9 mouse cellular contexts compared by ENCODE assay signal in genomic region chr3:95450408-95450807, GRCm38 (mm10). TPM values are rescaled to one million over a fixed set of nuclear protein-coding genes. Genes with fewer than 3 reads are reported as not detected.
DNase-seq lines count a peak whose midpoint lies in the region; ATAC-seq and TF ChIP-seq lines count a peak whose summit lies in the region.
"Had no signal": no experiment of that assay in that cellular context is flagged by ENCODE, and none has a peak within 500 bp of the region (broad histone marks: within the 10 kb centered on the region; RNA-seq: fewer than 3 reads in every experiment).

No protein-coding gene starts in this region.

- H3K4me1 ChIP-seq in liver, embryonic 11.5 days (replicated peaks; ENCODE audit: control insufficient read depth, insufficient read depth, low read length): no peaks in the 10 kb centered on the region
- peaks cover 2% of the 10 kb centered on the region; the same call in 1 of the 2 replicates for H3K4me1 ChIP-seq in cortical plate, adult 2 months (ENCODE audit: control insufficient read depth, insufficient read depth, low read length)
- 0 out of 2 replicates have a peak, but pooled peaks cover 1% of the 10 kb centered on the region for H3K4me1 ChIP-seq in kidney, embryonic 15.5 days
- no peaks in the 10 kb centered on the region for H3K4me1 ChIP-seq in lung, embryonic 14.5 days (ENCODE audit: insufficient read depth)

- H3K27me3 ChIP-seq in liver, embryonic 11.5 days (replicated peaks; ENCODE audit: control insufficient read depth, insufficient read depth, low read length): no peaks in the 10 kb centered on the region
- H3K27me3 ChIP-seq in kidney, embryonic 15.5 days: no peaks in the 10 kb centered on the region
- H3K27me3 ChIP-seq in lung, embryonic 14.5 days (ENCODE audit: insufficient read depth, low read length): no peaks in the 10 kb centered on the region
- H3K27me3 ChIP-seq: heart, embryonic 15.5 days had no signal

- ATAC-seq in liver, embryonic 11.5 days (replicated peaks; ENCODE audit: low FRiP score): no peak
- ATAC-seq in kidney, embryonic 15.5 days (replicated peaks; ENCODE audit: low FRiP score): 0 out of 2 replicates have a peak, but pooled peaks have one; percentile 33
- ATAC-seq in lung, embryonic 14.5 days (ENCODE audit: insufficient read depth): no peak

- no peak overlapping the region for H3K9ac ChIP-seq in liver, embryonic 11.5 days (ENCODE audit: low read depth, low read length)
- H3K9ac ChIP-seq in kidney, embryonic 15.5 days: no peak overlapping the region
- no peak overlapping the region for H3K9ac ChIP-seq in lung, embryonic 14.5 days
- H3K9ac ChIP-seq: heart, embryonic 15.5 days had no signal

- peaks cover 9% of the 10 kb centered on the region for H3K36me3 ChIP-seq in liver, embryonic 11.5 days (ENCODE audit: control insufficient read depth, insufficient read depth, low read length)
- H3K36me3 ChIP-seq in kidney, embryonic 15.5 days: peaks cover 63% of the 10 kb centered on the region
- H3K36me3 ChIP-seq in lung, embryonic 14.5 days (ENCODE audit: insufficient read depth): peaks cover 46% of the 10 kb centered on the region

- no peak overlapping the region for H3K27ac ChIP-seq in liver, embryonic 11.5 days (ENCODE audit: low read depth, low read length)
- no peak overlapping the region for H3K27ac ChIP-seq in cortical plate, adult 2 months (ENCODE audit: insufficient read depth, low read length)
- H3K27ac ChIP-seq in kidney, embryonic 15.5 days: no peak overlapping the region
- no peak overlapping the region for H3K27ac ChIP-seq in lung, embryonic 14.5 days (ENCODE audit: low read depth)
- H3K27ac ChIP-seq: heart, embryonic 15.5 days had no signal

- H3K9me3 ChIP-seq in liver, embryonic 11.5 days (ENCODE audit: control insufficient read depth, low read length): no peaks in the 10 kb centered on the region
- H3K9me3 ChIP-seq in kidney, embryonic 15.5 days (replicated peaks): no peaks in the 10 kb centered on the region
- H3K9me3 ChIP-seq in lung, embryonic 14.5 days (ENCODE audit: low read depth, low read length): no peaks in the 10 kb centered on the region
- H3K9me3 ChIP-seq: heart, embryonic 15.5 days had no signal

- TF ChIP-seq POLR2A in cortical plate, adult 2 months (IDR thresholded peaks at IDR 0.05; ENCODE audit: extremely low read depth, insufficient read depth, low read length): no peak

- DNase-seq in liver: peak; percentile 48
- DNase-seq in liver, embryonic 11.5 days (ENCODE audit: low spot score): no peak
- peak; percentile 64 for DNase-seq in R1 (ENCODE audit: low read depth, low spot score)
- DNase-seq in lung, embryonic 14.5 days: peak; percentile 78
- peak; percentile 22 for DNase-seq in right cerebral cortex, postnatal 14 days

- H3K4me2 ChIP-seq in liver, embryonic 11.5 days: no peak overlapping the region
- no peak overlapping the region for H3K4me2 ChIP-seq in kidney, embryonic 15.5 days
- H3K4me2 ChIP-seq in lung, embryonic 14.5 days: no peak overlapping the region
- H3K4me2 ChIP-seq: heart, embryonic 15.5 days had no signal

- TF ChIP-seq CTCF in cortical plate, adult 2 months (IDR thresholded peaks at IDR 0.05; ENCODE audit: extremely low read depth, insufficient read depth, low read length): peak; percentile 70
- TF ChIP-seq CTCF in lung, embryonic 14.5 days (IDR thresholded peaks at IDR 0.05; ENCODE audit: low read depth): peak; percentile 78

- no peak overlapping the region for H3K4me3 ChIP-seq in liver, embryonic 11.5 days (ENCODE audit: low read depth, low read length)
- no peak overlapping the region for H3K4me3 ChIP-seq in cortical plate, adult 2 months (ENCODE audit: insufficient read depth, low read length)
- no peak overlapping the region for H3K4me3 ChIP-seq in kidney, embryonic 15.5 days (replicated peaks)
- H3K4me3 ChIP-seq in lung, embryonic 14.5 days (ENCODE audit: low read depth, low read length): no peak overlapping the region
- H3K4me3 ChIP-seq: heart, embryonic 15.5 days had no signal

- WGBS in liver, embryonic 11.5 days: 47% methylated on average over 1 of the region's 1 CpGs
- 65% methylated on average over 1 of the region's 1 CpGs for WGBS in kidney, embryonic 15.5 days
- WGBS in lung, embryonic 14.5 days: 49% methylated on average over 1 of the region's 1 CpGs

RNA-seq across cellular contexts. Expression of gene Arnt, which starts 16.2 kb away (rescaled TPM):
- polyA plus RNA-seq in liver, embryonic 11.5 days (2014; fragmentation: Nextera tagmentation; extraction: Ambion mirVana): 26.5 and 29.8 TPM in 2 replicates
- polyA plus RNA-seq in cortical plate, adult 2 months (2012; rRNA removed): 42.3 and 47.6 TPM in 2 replicates
- polyA plus RNA-seq in kidney, embryonic 15.5 days (2015; fragmentation: Nextera tagmentation; extraction: Ambion mirVana): 42.5 and 43.1 TPM in 2 replicates
- polyA plus RNA-seq in lung, embryonic 14.5 days (2014; fragmentation: Nextera tagmentation; extraction: Ambion mirVana): 40.1 and 41.0 TPM in 2 replicates

RNA-seq across cellular contexts. Expression of gene 4930558C23Rik, which starts 47.8 kb away (rescaled TPM):
- not detected in 2 replicates for polyA plus RNA-seq in liver, embryonic 11.5 days (2014; fragmentation: Nextera tagmentation; extraction: Ambion mirVana)
- not detected in 2 replicates for polyA plus RNA-seq in cortical plate, adult 2 months (2012; rRNA removed)
- polyA plus RNA-seq in kidney, embryonic 15.5 days (2015; fragmentation: Nextera tagmentation; extraction: Ambion mirVana): 0.23 TPM in 1 of 2 replicates, not detected in the other
- polyA plus RNA-seq in lung, embryonic 14.5 days (2014; fragmentation: Nextera tagmentation; extraction: Ambion mirVana): not detected in 2 replicates
- polyA plus RNA-seq: heart, embryonic 15.5 days; small intestine, adult 2 months had no signal

RNA-seq across cellular contexts. Expression of gene Ctsk, which starts 48.6 kb away (rescaled TPM):
- polyA plus RNA-seq in liver, embryonic 11.5 days (2014; fragmentation: Nextera tagmentation; extraction: Ambion mirVana): 1.7 and 1.8 TPM in 2 replicates
- 5.5 and 6.7 TPM in 2 replicates for polyA plus RNA-seq in cortical plate, adult 2 months (2012; rRNA removed)
- 9.4 and 43.4 TPM in 2 replicates for polyA plus RNA-seq in kidney, embryonic 15.5 days (2015; fragmentation: Nextera tagmentation; extraction: Ambion mirVana)
- 2.6 and 2.8 TPM in 2 replicates for polyA plus RNA-seq in lung, embryonic 14.5 days (2014; fragmentation: Nextera tagmentation; extraction: Ambion mirVana)
